Mouse (Mus musculus) kidney, adult 2 months (tissue): ENCODE measurements around the gene Ryr3.

ENCODE experiments used
- CTCF ChIP-seq: fragments of 200-500 bp; conservative IDR thresholded peaks from 2 replicates; pipeline ENCODE4 v1.5.1; 2011; ENCODE audit warnings: low read depth, mild to moderate bottlenecking, control low read depth, low read length, moderate library complexity, mixed read lengths; ENCODE audit not compliant: insufficient read depth, insufficient read length
- POLR2A ChIP-seq: fragments of 200-500 bp; IDR thresholded peaks from one replicate; pipeline ENCODE4 v1.6.1; 2011; ENCODE audit warnings: low read depth, low read length, control low read depth

DNA sequence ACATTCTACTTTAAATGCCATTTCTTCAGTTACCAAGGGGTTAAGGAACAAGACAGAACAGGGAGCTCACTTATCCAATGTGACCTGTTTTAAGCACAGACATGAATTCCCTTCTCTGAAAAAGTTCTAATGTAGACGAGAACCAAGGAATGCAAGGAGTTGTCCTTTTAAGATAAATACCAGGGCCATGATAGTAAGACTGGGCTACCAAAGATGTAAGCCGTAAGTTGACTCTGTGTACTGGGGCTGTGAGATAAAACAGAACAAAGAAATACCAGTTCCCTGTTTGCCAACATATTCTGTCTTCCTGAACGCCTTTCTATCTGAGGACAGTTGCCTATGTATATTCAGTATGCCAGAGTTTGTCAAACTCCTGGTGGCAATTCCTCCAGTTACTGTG is 547.4 kb downstream of the Ryr3 start:
- no peak for TF ChIP-seq CTCF
- no peak for TF ChIP-seq POLR2A
